Mouse (Mus musculus): ENCODE measurements around the gene Ccdc50.

The Ccdc50 gene

GRCm38 (mm10) chr16:27388761-27389451, at the start of gene Ccdc50:
Ccdc50 (plus strand) TSS chr16:27388869.
- peak; percentile 82 for DNase-seq

- no peak for DNase-seq
These were observed 41.1 kb upstream of the Ccdc50 start for GRCm38 (mm10) chr16:27347521-27347920.

- DNase-seq = no peak
These were observed 40.3 kb upstream of the Ccdc50 start for GRCm38 (mm10) chr16:27348359-27348758.

GRCm38 (mm10) chr16:27349235-27349634, 39.4 kb upstream of the Ccdc50 start:
- no peak for DNase-seq

- no peak for DNase-seq
These were observed 38.7 kb upstream of the Ccdc50 start for GRCm38 (mm10) chr16:27349878-27350532.

- no peak for DNase-seq
These were observed 34.2 kb upstream of the Ccdc50 start for GRCm38 (mm10) chr16:27354464-27354863.

- DNase-seq = no peak
These were observed 28.6 kb upstream of the Ccdc50 start for GRCm38 (mm10) chr16:27360059-27360458.

GRCm38 (mm10) chr16:27370191-27370590, 18.5 kb upstream of the Ccdc50 start, which contains the start of gene Uts2b:
Uts2b (minus strand) TSS chr16:27370239.
- no peak for DNase-seq

GRCm38 (mm10) chr16:27370700-27371099, 18.0 kb upstream of the Ccdc50 start:
- DNase-seq = no peak

- no peak for DNase-seq
These were observed 14.5 kb upstream of the Ccdc50 start for GRCm38 (mm10) chr16:27374139-27374538.

- no peak for DNase-seq
These were observed 13.4 kb upstream of the Ccdc50 start for GRCm38 (mm10) chr16:27375318-27375717.

- DNase-seq = no peak
These were observed 12.1 kb upstream of the Ccdc50 start for GRCm38 (mm10) chr16:27376556-27376955.

- DNase-seq = no peak
These were observed 6.5 kb upstream of the Ccdc50 start for GRCm38 (mm10) chr16:27382217-27382616.

- no peak for DNase-seq
These were observed 3.6 kb upstream of the Ccdc50 start for GRCm38 (mm10) chr16:27384893-27385603.

- DNase-seq = no peak
These were observed 3.0 kb upstream of the Ccdc50 start for GRCm38 (mm10) chr16:27385649-27386048.

- no peak for DNase-seq
These were observed 1.7 kb upstream of the Ccdc50 start for GRCm38 (mm10) chr16:27386850-27387407.

- DNase-seq = no peak
These were observed 746 bp upstream of the Ccdc50 start for GRCm38 (mm10) chr16:27387634-27388611.

- peak; percentile 27 for DNase-seq
These were observed 1.0 kb downstream of the Ccdc50 start for GRCm38 (mm10) chr16:27389534-27390282.

- no peak for DNase-seq
These were observed 1.6 kb downstream of the Ccdc50 start for GRCm38 (mm10) chr16:27390306-27390705.

- no peak for DNase-seq
These were observed 3.2 kb downstream of the Ccdc50 start for GRCm38 (mm10) chr16:27391845-27392244.

- no peak for DNase-seq
These were observed 6.8 kb downstream of the Ccdc50 start for GRCm38 (mm10) chr16:27395251-27396037.

Measured in cerebellum, adult 11-12 months (tissue).